Mouse (Mus musculus): Measurements from ENCODE around the gene Gm10354. TPM values are rescaled to one million over a fixed set of nuclear protein-coding genes. Genes with fewer than 3 reads are reported as not detected.
"Not testable (repeated sequence)": the region's sequence is repeated elsewhere in the genome, so short reads cannot be mapped to it uniquely, and the experiment has no call there.

The Gm10354 gene
- total and polyA plus RNA-seq, 3 experiments = not detected

DNA sequence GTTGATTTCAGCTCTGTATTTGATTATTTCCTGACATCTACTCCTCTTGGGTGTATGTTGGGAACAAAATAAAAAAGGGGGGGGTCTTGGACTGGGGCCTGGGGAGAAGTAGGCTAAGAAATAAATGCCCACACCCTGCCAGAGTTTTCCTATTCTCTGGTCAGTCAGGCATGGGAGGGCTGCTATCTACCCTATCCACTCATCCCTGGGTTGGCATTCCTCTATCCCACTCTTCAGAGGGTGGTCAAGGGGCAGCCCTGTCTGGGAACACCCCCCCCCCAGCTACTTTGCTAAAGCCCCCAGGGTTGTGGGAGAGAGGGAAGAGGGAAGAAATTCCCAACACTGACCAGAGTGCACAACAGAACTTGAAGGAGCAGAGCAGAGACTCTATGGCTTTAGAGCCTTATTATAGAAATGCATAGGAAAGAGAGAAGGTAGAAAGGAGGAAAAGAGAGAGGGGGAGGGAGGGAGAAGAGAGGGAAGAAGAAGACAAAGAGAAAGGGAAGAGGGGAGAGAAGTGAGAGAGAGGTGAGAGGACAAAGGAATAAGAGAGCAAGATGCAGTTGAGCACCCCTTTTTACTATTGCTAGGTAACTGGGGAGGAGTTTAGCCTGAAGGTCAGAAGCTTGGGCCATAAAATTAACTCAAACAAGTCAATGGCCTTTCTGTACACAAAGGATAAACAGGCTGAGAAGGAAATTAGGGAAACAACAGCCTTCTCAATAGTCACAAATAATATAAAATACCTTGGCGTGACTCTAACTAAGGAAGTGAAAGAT is 22.6 kb downstream of the Gm10354 start:
- DNase-seq = not testable (repeated sequence)

DNA sequence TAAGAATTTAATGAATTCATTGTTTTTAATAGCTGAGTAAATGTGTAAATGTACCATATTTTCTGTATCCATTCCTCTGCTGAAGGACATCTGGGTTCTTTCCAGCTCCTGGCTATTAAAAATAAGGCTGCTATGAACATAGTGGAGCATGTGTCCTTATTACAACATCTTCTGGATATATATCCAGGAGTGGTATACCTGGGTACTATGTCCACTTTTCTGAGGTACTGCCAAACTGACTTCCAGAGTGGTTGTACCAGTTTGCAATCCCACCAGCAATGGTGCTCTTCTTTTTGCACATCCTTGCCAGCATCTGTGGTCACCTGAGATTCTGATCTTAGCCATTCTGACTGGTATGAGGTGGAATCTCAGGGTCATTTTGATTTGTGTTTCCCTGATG is 25.1 kb downstream of the Gm10354 start:
- DNase-seq = not testable (repeated sequence)

DNA sequence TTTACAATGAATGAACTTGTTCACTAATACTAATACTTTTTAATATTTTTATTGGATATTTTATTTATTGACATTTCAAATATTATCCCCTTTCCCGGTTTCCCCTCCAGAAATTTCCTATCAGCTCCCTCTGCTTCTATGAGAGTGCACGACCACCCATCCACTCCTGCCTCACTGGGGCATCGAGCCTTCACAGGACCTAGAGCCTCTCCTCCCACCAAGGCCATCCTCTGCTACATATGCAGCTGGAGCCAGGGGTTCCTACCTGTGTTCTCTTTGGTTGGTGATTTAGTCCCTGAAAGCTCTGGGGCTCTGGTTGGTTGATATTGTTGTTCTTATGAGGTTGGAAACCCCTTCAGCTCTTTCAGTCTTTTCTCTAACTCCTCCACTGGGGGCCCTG is 26.0 kb downstream of the Gm10354 start:
- not testable (repeated sequence) for DNase-seq

DNA sequence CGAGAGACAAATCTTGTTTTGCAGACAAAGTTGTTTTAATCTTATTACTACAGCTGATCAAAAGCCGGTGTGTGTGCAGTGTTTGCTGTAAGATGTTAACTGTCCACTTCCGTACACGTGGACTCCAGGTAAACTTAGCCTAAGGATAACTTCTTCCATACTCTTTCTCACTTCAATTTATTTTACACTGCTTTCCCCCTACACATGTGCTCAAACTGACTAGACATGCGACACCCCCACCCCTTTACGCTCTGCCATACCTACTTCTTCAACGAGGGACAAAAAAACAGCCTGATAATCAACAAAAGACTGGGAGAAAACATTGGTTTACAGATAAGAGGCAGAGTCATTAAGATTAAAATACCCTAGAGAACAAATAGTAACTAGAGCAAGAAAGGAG is 26.9 kb downstream of the Gm10354 start:
- DNase-seq = not testable (repeated sequence)

DNA sequence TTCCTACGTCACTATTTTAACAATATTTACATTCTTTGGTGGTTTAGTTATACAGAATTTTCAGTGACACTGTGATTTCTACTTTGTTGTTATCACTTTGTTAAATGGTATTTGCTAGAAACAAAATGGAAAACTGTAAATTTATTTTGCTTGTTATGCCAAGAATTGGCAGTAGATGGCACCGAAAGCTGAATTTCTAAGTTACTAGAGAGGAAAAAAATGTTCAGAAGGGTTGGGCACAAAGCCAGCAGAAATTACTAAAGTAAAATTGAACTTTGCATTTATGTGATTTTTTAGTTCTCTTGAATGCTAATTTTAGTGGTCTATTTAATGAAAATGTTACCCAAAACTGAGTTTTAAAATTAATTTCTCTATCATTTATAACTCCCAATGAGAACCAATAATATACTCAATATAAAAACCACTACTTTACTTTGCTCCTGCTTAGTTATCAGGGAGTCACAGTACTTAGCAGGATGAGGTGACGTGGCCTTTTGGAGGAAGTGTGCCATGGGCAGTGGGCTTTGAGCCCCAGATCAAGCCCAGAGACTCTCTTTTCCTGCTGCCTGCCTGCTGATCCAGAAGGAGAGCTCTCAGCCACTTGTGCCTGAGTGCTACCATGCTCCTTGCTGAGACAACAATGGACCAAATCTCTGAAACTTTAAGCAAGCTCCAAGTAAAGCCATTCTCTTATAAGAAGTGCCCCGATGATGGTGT is 31.1 kb downstream of the Gm10354 start:
- not testable (repeated sequence) for DNase-seq

DNA sequence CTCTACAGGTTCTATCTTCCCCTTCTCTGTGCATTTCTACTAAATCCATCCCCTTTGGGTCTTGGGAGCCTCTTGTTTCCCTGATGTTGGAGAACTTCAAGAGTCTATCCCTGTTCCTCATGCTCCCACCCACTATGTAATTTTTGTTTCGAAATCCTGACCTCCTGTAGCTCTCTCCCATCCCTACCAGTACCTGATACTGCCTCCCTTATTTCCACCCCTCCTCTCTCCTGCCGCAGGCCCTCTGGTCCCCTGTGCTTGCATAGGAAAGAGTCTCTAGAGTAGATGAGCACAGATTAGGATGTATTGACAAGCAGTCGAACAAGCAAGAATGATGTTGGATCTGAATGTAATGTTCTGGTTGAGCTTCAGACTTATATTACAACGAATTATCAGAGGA is 33.2 kb downstream of the Gm10354 start:
- DNase-seq = not testable (repeated sequence)

DNA sequence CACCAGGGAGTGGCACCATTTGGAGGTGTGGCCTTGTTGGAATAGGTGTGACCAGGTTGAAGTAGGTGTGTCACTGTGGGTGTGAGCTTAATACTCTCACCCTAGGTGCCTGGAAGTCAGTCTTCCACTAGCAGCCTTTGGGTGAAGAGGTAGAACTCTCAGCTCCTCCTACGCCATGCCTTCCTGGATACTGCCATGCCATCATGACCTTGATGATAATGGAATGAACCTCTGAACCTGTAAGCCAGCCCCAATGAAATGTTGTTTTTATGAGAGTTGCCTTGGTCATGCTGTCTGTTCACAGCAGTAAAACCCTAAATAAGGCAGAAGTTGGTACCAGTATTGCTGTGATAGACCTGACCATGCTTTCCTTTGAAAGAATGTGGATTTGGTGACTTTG is 37.7 kb downstream of the Gm10354 start:
- not testable (repeated sequence) for DNase-seq

DNA sequence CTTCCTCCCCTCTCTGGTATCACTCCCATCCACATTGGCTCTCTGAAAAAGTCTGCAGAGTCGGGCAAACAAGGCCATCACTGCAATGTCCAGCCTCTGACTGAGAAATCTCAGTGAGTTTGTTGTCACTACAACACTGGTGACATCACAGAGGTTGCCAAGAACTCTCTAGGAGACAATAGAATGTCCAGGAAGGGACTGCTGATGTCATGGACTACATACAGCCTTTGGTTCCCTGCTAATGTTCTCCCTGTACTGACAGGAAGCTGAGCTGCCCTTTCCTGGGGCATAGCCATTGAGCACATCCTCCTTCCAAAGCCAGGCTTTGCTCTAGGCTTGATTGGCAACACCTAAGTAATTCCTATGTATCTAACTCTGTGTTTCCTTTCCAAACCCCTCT is 40.4 kb downstream of the Gm10354 start, which contains the start of gene Speer4e:
Gene Speer4e (minus strand): TSS at position 101 of the 400 bp plus-strand sequence.
- DNase-seq = not testable (repeated sequence)

DNA sequence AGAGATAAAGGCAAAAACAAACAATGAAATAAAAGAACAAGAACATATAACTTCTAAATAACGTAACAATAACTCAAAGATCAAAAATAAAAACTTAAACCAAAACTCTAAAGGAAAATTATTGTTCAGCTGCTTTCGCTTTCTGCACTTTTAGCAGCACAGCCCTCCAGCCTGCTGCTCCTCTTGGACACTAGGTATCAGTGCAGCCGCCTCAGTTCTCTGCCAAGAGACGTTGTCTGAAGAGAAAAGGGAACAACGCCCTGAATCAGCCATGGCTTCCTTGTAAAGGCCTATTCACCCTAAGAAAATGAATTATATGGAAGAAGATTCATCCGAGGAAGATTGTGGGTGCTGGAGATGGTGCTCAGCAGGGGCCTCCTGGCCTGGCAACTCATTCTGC is 45.0 kb downstream of the Gm10354 start:
- DNase-seq = not testable (repeated sequence)

DNA sequence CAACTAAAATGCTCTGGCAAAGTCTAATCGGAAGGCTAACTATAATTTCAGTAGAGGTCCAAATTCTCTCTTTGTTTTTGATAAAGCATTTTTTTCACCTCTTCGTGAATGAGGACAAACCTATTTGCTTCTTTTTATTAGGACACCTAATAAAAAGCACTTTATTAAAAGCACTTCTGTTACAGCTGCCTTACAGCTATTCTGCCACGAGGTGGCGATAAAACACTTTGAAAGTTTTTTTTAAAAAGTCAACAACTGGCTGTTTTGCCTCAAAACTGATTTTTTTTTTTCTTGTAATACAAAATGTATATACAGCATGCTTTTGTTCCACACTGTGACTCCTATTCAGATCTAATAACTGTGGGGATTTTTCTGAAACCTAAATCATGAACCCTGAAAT is 51.7 kb downstream of the Gm10354 start:
- DNase-seq = not testable (repeated sequence)

Other genes starting within 250 kb of the Gm10354 start
- not detected for gene Gm9758, start 64.0 kb downstream of the Gm10354 start, total RNA-seq (2021)
- not detected in 2 replicates for gene Gm9758, start 64.0 kb downstream of the Gm10354 start, polyA plus RNA-seq (2012; rRNA removed)
- not detected for gene Speer4e, start 40.5 kb downstream of the Gm10354 start, total RNA-seq (2021)
- gene Speer4e, start 40.5 kb downstream of the Gm10354 start, polyA plus RNA-seq (2012; rRNA removed) = not detected in 2 replicates
- gene Gm17019, start 54.1 kb upstream of the Gm10354 start, total RNA-seq (2021) = not detected
- gene Gm17019, start 54.1 kb upstream of the Gm10354 start, polyA plus RNA-seq (2012; rRNA removed) = not detected in 2 replicates

Measured in adrenal gland, adult 2 months (tissue).